Mouse (Mus musculus): ENCODE data around the gene Cpne5. TPM values are rescaled to one million over a fixed set of nuclear protein-coding genes. Genes with fewer than 3 reads are reported as not detected.
"Not testable (repeated sequence)": the region's sequence is repeated elsewhere in the genome, so short reads cannot be mapped to it uniquely, and the experiment has no call there.

Cpne5 gene
- polyA plus RNA-seq, 1 experiment from 2014 or later, result 5.5 TPM

- WGBS, result 57% methylated on average over 12 of the region's 12 CpGs
These were observed 117.3 kb downstream of the Cpne5 start for GRCm38 (mm10) chr17:29120666-29121065.

GRCm38 (mm10) chr17:29118057-29118456 is 119.9 kb downstream of the Cpne5 start:
- Histone ChIP-seq H3K4me1 (replicated peaks; ENCODE audit: control insufficient read depth, insufficient read depth, low read length) (no peaks in the 10 kb centered on the region), H3K27ac (ENCODE audit: low read depth, low read length) (no peak overlapping the region), H3K9ac (ENCODE audit: low read length) (no peak overlapping the region), H3K27me3 (ENCODE audit: control insufficient read depth, insufficient read depth, low read length) (no peaks in the 10 kb centered on the region), H3K4me3 (ENCODE audit: low read depth, low read length) (no peak overlapping the region), H3K4me2 (ENCODE audit: low read depth, low read length, severe bottlenecking) (no peak overlapping the region), H3K36me3 (ENCODE audit: control insufficient read depth, insufficient read depth, low read length) (no peaks in the 10 kb centered on the region), H3K9me3 (ENCODE audit: control insufficient read depth, low read length) (no peaks in the 10 kb centered on the region)
- 60% methylated on average over 5 of the region's 5 CpGs for WGBS
- ATAC-seq (replicated peaks; ENCODE audit: low FRiP score) (no peak), DNase-seq (ENCODE audit: low spot score) (no peak)

More at GRCm38 (mm10) chr17:29120666-29121065, 117.3 kb downstream of the Cpne5 start:
- H3K9me3 ChIP-seq (ENCODE audit: control insufficient read depth, low read length), result no peaks in the 10 kb centered on the region
- no peak overlapping the region for H3K4me2 ChIP-seq (ENCODE audit: low read depth, low read length, severe bottlenecking)
- no peaks in the 10 kb centered on the region for H3K36me3 ChIP-seq (ENCODE audit: control insufficient read depth, insufficient read depth, low read length)
- no peaks in the 10 kb centered on the region for H3K27me3 ChIP-seq (ENCODE audit: control insufficient read depth, insufficient read depth, low read length)
- no peak overlapping the region for H3K27ac ChIP-seq (ENCODE audit: low read depth, low read length)
- H3K4me3 ChIP-seq (ENCODE audit: low read depth, low read length), result no peak overlapping the region
- H3K9ac ChIP-seq (ENCODE audit: low read length), result no peak overlapping the region
- no peak for DNase-seq (ENCODE audit: low spot score)
- ATAC-seq (replicated peaks; ENCODE audit: low FRiP score), result no peak
- no peaks in the 10 kb centered on the region for H3K4me1 ChIP-seq (replicated peaks; ENCODE audit: control insufficient read depth, insufficient read depth, low read length)

GRCm38 (mm10) chr17:29117006-29117648 is 120.8 kb downstream of the Cpne5 start:
- Histone ChIP-seq H3K4me2 (ENCODE audit: low read depth, low read length, severe bottlenecking) (no peak overlapping the region), H3K4me1 (replicated peaks; ENCODE audit: control insufficient read depth, insufficient read depth, low read length) (no peaks in the 10 kb centered on the region), H3K9me3 (ENCODE audit: control insufficient read depth, low read length) (no peaks in the 10 kb centered on the region), H3K4me3 (ENCODE audit: low read depth, low read length) (no peak overlapping the region), H3K9ac (ENCODE audit: low read length) (no peak overlapping the region), H3K27ac (ENCODE audit: low read depth, low read length) (no peak overlapping the region), H3K36me3 (ENCODE audit: control insufficient read depth, insufficient read depth, low read length) (no peaks in the 10 kb centered on the region), H3K27me3 (ENCODE audit: control insufficient read depth, insufficient read depth, low read length) (no peaks in the 10 kb centered on the region)
- DNase-seq (ENCODE audit: low spot score) (no peak), ATAC-seq (replicated peaks; ENCODE audit: low FRiP score) (no peak)
- 84% methylated on average over 8 of the region's 8 CpGs for WGBS

- ATAC-seq (replicated peaks; ENCODE audit: low FRiP score), result no peak
- no peak overlapping the region for H3K4me3 ChIP-seq (ENCODE audit: low read depth, low read length)
These were observed 121.9 kb downstream of the Cpne5 start for GRCm38 (mm10) chr17:29116023-29116422.

GRCm38 (mm10) chr17:29113591-29114352 is 124.2 kb downstream of the Cpne5 start, which contains the start of gene Rab44:
Gene Rab44 (plus strand): TSS chr17:29114145.
- DNase-seq (ENCODE audit: low spot score), result no peak
- WGBS, result 90% methylated on average over 13 of the region's 13 CpGs
- H3K9me3 ChIP-seq (ENCODE audit: control insufficient read depth, low read length), result no peaks in the 10 kb centered on the region
- no peak within 1 kb of the TSS for H3K9ac ChIP-seq (ENCODE audit: low read length)
- ATAC-seq (replicated peaks; ENCODE audit: low FRiP score), result no peak
- no peaks in the 10 kb centered on the region for H3K36me3 ChIP-seq (ENCODE audit: control insufficient read depth, insufficient read depth, low read length)
- H3K27me3 ChIP-seq (ENCODE audit: control insufficient read depth, insufficient read depth, low read length), result no peaks in the 10 kb centered on the region
- H3K27ac ChIP-seq (ENCODE audit: low read depth, low read length), result no peak within 1 kb of the TSS
- no peak within 1 kb of the TSS for H3K4me3 ChIP-seq (ENCODE audit: low read depth, low read length)
- no peak within 1 kb of the TSS for H3K4me2 ChIP-seq (ENCODE audit: low read depth, low read length, severe bottlenecking)
- H3K4me1 ChIP-seq (replicated peaks; ENCODE audit: control insufficient read depth, insufficient read depth, low read length), result no peaks in the 10 kb centered on the region

More at GRCm38 (mm10) chr17:29116023-29116422, 121.9 kb downstream of the Cpne5 start:
- no peak overlapping the region for H3K4me2 ChIP-seq (ENCODE audit: low read depth, low read length, severe bottlenecking)
- H3K27me3 ChIP-seq (ENCODE audit: control insufficient read depth, insufficient read depth, low read length), result no peaks in the 10 kb centered on the region
- no peak overlapping the region for H3K27ac ChIP-seq (ENCODE audit: low read depth, low read length)
- H3K9ac ChIP-seq (ENCODE audit: low read length), result no peak overlapping the region
- H3K4me1 ChIP-seq (replicated peaks; ENCODE audit: control insufficient read depth, insufficient read depth, low read length), result no peaks in the 10 kb centered on the region
- H3K36me3 ChIP-seq (ENCODE audit: control insufficient read depth, insufficient read depth, low read length), result no peaks in the 10 kb centered on the region
- H3K9me3 ChIP-seq (ENCODE audit: control insufficient read depth, low read length), result no peaks in the 10 kb centered on the region
- 78% methylated on average over 12 of the region's 12 CpGs for WGBS
- DNase-seq (ENCODE audit: low spot score), result no peak

- no peaks in the 10 kb centered on the region for H3K4me1 ChIP-seq (replicated peaks; ENCODE audit: control insufficient read depth, insufficient read depth, low read length)
- H3K27ac ChIP-seq (ENCODE audit: low read depth, low read length), result no peak overlapping the region
- no peak overlapping the region for H3K4me2 ChIP-seq (ENCODE audit: low read depth, low read length, severe bottlenecking)
- no peaks in the 10 kb centered on the region for H3K27me3 ChIP-seq (ENCODE audit: control insufficient read depth, insufficient read depth, low read length)
- ATAC-seq (replicated peaks; ENCODE audit: low FRiP score) (no peak), DNase-seq (ENCODE audit: low spot score) (no peak)
- H3K36me3 ChIP-seq (ENCODE audit: control insufficient read depth, insufficient read depth, low read length), result no peaks in the 10 kb centered on the region
- H3K4me3 ChIP-seq (ENCODE audit: low read depth, low read length), result no peak overlapping the region
- no peaks in the 10 kb centered on the region for H3K9me3 ChIP-seq (ENCODE audit: control insufficient read depth, low read length)
- 89% methylated on average over 5 of the region's 5 CpGs for WGBS
- H3K9ac ChIP-seq (ENCODE audit: low read length), result no peak overlapping the region
These were observed 126.6 kb downstream of the Cpne5 start for GRCm38 (mm10) chr17:29111332-29111731.

- not testable (repeated sequence) for ATAC-seq (replicated peaks; ENCODE audit: low FRiP score); H3K36me3 ChIP-seq (ENCODE audit: control insufficient read depth, insufficient read depth, low read length); H3K4me1 ChIP-seq (replicated peaks; ENCODE audit: control insufficient read depth, insufficient read depth, low read length); H3K9me3 ChIP-seq (ENCODE audit: control insufficient read depth, low read length); H3K9ac ChIP-seq (ENCODE audit: low read length); H3K4me2 ChIP-seq (ENCODE audit: low read depth, low read length, severe bottlenecking); H3K27me3 ChIP-seq (ENCODE audit: control insufficient read depth, insufficient read depth, low read length); DNase-seq (ENCODE audit: low spot score); H3K27ac ChIP-seq (ENCODE audit: low read depth, low read length); H3K4me3 ChIP-seq (ENCODE audit: low read depth, low read length)
- WGBS, result 88% methylated on average over 6 of the region's 6 CpGs
These were observed 127.6 kb downstream of the Cpne5 start for GRCm38 (mm10) chr17:29110356-29110755.
